Mouse (Mus musculus) kidney, adult 2 months (tissue): ENCODE data around the gene Tnfrsf8. TPM values are rescaled to one million over a fixed set of nuclear protein-coding genes. Genes with fewer than 3 reads are reported as not detected.

ENCODE experiments used
- DNase-seq: peaks from one replicate; pipeline ENCODE4 v3.0.0; 2021
- H3K27ac ChIP-seq: fragments of 200-500 bp; 2 replicates; pipeline ENCODE4 v1.5.1; 2012; ENCODE audit warnings: low read depth, low read length, control low read depth, inconsistent platforms; ENCODE audit not compliant: insufficient read depth
- H3K27me3 ChIP-seq: fragments of 200-500 bp; replicated peaks from 2 replicates; pipeline ENCODE4 v1.6.1; 2012; ENCODE audit warnings: mild to moderate bottlenecking, moderate library complexity, low read length, inconsistent platforms; ENCODE audit not compliant: control insufficient read depth, insufficient read depth
- H3K36me3 ChIP-seq: fragments of 200-500 bp; 2 replicates; pipeline ENCODE4 v1.6.1; 2012; ENCODE audit warnings: mild to moderate bottlenecking, moderate library complexity, low read length, inconsistent platforms; ENCODE audit not compliant: control insufficient read depth, insufficient read depth
- H3K4me1 ChIP-seq: fragments of 200-500 bp; 2 replicates; pipeline ENCODE4 v1.6.1; 2011; ENCODE audit warnings: low read length; ENCODE audit not compliant: control insufficient read depth, insufficient read depth
- H3K4me3 ChIP-seq: fragments of 200-500 bp; 2 replicates; pipeline ENCODE4 v1.5.1; 2011; ENCODE audit warnings: mild to moderate bottlenecking, low read depth, low read length, control low read depth; ENCODE audit not compliant: insufficient read depth
- CTCF ChIP-seq: fragments of 200-500 bp; conservative IDR thresholded peaks from 2 replicates; pipeline ENCODE4 v1.5.1; 2011; ENCODE audit warnings: low read depth, mild to moderate bottlenecking, control low read depth, low read length, moderate library complexity, mixed read lengths; ENCODE audit not compliant: insufficient read depth, insufficient read length
- POLR2A ChIP-seq: fragments of 200-500 bp; IDR thresholded peaks from one replicate; pipeline ENCODE4 v1.6.1; 2011; ENCODE audit warnings: low read depth, low read length, control low read depth
- WGBS: fragments of 180-500 bp; shearing (Covaris S2); methylation state at CpG from one replicate; pipeline ENCODE4 v1.1.7; 2018; 5-methylcytosine and 5-hydroxymethylcytosine counted together
- polyA plus RNA-seq: library from polyadenylated mRNA; depleted of rRNA; stranded (reverse); fragments of >200 nt; gene quantifications from 2 replicates; pipeline ENCODE4 v1.2.3, GENCODE M21; 2012

Gene Tnfrsf8
- polyA plus RNA-seq, 1 experiment, result 0.11 TPM

- Histone ChIP-seq H3K36me3 (no peaks in the 10 kb centered on the region), H3K4me3 (no peak overlapping the region), H3K27me3 (no peaks in the 10 kb centered on the region), H3K4me1 (no peaks in the 10 kb centered on the region), H3K27ac (no peak overlapping the region)
- WGBS, result 53% methylated on average over 4 of the region's 4 CpGs
- TF ChIP-seq CTCF, result no peak
- no peak for DNase-seq
These were observed 47.3 kb downstream of the Tnfrsf8 start for GRCm38 (mm10) chr4:145267631-145268110.

GRCm38 (mm10) chr4:145266505-145266904 is 48.5 kb downstream of the Tnfrsf8 start:
- DNase-seq, result no peak
- Histone ChIP-seq H3K27me3 (no peaks in the 10 kb centered on the region), H3K36me3 (no peaks in the 10 kb centered on the region), H3K4me1 (no peaks in the 10 kb centered on the region), H3K4me3 (no peak overlapping the region), H3K27ac (no peak overlapping the region)
- TF ChIP-seq POLR2A (no peak), CTCF (no peak)
- 73% methylated on average over 4 of the region's 4 CpGs for WGBS

DNA sequence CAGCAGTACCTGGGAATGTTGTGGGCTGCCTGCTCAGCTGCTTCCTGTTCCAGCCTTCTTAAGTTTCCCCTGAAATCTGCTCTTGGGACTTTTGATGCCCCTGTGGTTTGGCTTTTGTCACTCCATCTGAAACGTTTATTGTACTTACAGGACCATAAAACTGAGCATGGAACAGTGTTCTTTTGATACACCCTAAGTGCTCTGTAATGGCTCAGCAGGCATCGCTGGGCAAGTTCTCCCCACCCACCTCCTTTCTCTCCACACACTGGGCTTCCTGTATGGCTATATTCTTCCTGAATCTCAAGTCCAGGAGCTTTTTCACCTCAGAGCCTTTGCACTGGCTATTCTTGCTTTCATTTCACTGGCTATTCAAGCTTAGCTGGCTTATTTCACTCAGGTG is 50.2 kb downstream of the Tnfrsf8 start:
- Histone ChIP-seq H3K4me3 (no peak overlapping the region), H3K27ac (no peak overlapping the region), H3K4me1 (no peaks in the 10 kb centered on the region), H3K36me3 (no peaks in the 10 kb centered on the region), H3K27me3 (no peaks in the 10 kb centered on the region)
- TF ChIP-seq CTCF (no peak), POLR2A (no peak)
- 13% methylated on average over 2 of the region's 2 CpGs for WGBS
- DNase-seq, result no peak

GRCm38 (mm10) chr4:145263583-145263982 is 51.4 kb downstream of the Tnfrsf8 start:
- no peaks in the 10 kb centered on the region for H3K27me3 ChIP-seq
- DNase-seq, result no peak
- 100% methylated on average over 1 of the region's 1 CpGs for WGBS
- no peak for TF ChIP-seq CTCF
- no peak for TF ChIP-seq POLR2A
- H3K27ac ChIP-seq, result no peak overlapping the region
- H3K36me3 ChIP-seq, result no peaks in the 10 kb centered on the region
- H3K4me1 ChIP-seq, result no peaks in the 10 kb centered on the region
- no peak overlapping the region for H3K4me3 ChIP-seq

DNA sequence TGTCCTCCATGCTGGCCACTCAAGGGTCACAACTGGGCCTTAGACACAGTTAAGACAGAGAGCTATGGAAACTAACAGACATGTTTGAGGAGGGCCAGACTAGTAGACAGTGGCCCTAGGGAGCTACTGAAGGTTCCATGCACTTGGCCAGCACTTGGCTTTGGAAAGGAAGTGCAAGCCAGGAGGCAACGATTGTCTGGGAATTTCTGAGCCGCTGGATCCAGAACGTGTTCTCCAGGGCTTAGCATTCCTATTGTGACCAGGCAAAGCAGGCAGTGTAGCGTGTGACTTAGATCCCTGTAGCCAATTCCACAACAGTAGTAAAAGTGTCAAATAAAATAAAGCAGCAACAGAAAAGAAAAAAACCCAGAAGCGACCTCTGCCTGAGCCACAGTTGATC is 54.2 kb downstream of the Tnfrsf8 start:
- Histone ChIP-seq H3K4me1 (no peaks in the 10 kb centered on the region), H3K4me3 (no peak overlapping the region), H3K36me3 (no peaks in the 10 kb centered on the region), H3K27ac (no peak overlapping the region), H3K27me3 (no peaks in the 10 kb centered on the region)
- WGBS, result 64% methylated on average over 5 of the region's 5 CpGs
- DNase-seq, result no peak
- TF ChIP-seq POLR2A, result no peak
- TF ChIP-seq CTCF, result no peak

DNA sequence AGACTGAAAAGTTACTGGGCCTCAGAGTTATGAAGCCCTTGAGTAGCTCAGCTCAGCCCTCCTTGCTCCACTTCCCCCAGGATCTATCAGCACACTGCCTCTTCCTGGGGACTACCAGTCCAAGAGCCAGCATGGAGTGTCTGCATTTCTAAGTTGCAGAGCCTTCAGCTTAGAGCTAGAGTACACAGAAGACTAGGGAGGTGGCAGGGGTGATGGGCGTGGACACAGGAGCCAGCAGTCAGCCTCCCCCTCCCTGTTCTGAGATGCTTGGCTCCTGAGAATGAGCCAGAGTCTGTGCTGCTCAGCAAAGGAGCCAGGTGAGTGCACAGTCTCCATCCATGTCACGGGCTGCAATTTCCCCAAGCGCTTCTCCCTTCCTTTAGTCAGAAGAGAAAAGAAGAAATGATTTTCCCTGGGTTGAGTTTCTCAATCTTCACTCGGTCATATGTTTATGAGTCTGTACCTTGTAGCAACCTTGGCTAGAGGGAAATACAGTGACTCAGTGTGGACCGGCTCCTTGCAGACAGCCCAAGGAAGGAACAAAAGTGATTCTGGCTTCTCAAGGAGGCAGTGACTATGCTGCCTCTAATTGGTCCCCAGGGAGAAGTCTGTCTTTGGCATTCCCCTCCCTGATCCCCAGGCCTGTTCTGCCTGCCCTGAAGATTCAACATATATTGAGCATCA is 57.1 kb downstream of the Tnfrsf8 start:
- H3K27me3 ChIP-seq, result no peaks in the 10 kb centered on the region
- TF ChIP-seq POLR2A, result no peak
- no peak for TF ChIP-seq CTCF
- WGBS, result 77% methylated on average over 5 of the region's 5 CpGs
- no peaks in the 10 kb centered on the region for H3K36me3 ChIP-seq
- no peak for DNase-seq
- H3K4me3 ChIP-seq, result no peak overlapping the region
- no peak overlapping the region for H3K27ac ChIP-seq
- H3K4me1 ChIP-seq, result no peaks in the 10 kb centered on the region

DNA sequence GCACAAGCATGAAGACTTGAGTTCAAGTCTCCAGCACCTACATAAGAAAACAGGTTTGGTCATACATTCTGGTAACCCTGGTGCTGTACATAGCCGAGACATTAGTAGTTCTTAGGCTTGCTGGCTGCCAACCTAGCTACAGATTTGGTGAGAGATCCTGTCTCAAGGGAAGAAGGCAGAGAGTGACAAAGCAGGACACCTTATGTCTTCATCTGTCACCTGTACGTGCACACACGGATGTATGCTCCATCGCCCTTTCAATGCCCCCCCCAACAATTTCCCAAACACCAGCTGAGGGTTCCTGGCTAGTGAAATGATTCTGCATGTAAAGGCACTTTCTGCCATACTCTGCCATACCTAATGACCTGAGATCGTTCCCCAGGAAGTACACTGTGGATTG is 58.8 kb downstream of the Tnfrsf8 start:
- H3K36me3 ChIP-seq, result no peaks in the 10 kb centered on the region
- no peak overlapping the region for H3K27ac ChIP-seq
- TF ChIP-seq POLR2A (no peak), CTCF (no peak)
- H3K4me1 ChIP-seq, result no peaks in the 10 kb centered on the region
- no peak for DNase-seq
- 85% methylated on average over 5 of the region's 5 CpGs for WGBS
- H3K4me3 ChIP-seq, result no peak overlapping the region
- H3K27me3 ChIP-seq, result no peaks in the 10 kb centered on the region
